Mouse (Mus musculus) CH12.LX (cell line): Measurements from ENCODE around the gene Selplg. TPM values are rescaled to one million over a fixed set of nuclear protein-coding genes. Genes with fewer than 3 reads are reported as not detected.
A peak's percentile ranks its signal among the peaks of the same experiment; 100 is the strongest.

Experiments used
- DNase-seq: peaks from one replicate; pipeline ENCODE4 v3.0.0-alpha.2; 2013; ENCODE audit errors: extremely low read depth
- H3K27ac ChIP-seq: 2 replicates; pipeline ENCODE4 v1.5.1; 2012; ENCODE audit warnings: low read depth, mild to moderate bottlenecking, control low read depth, moderate library complexity; ENCODE audit not compliant: insufficient read depth
- H3K27me3 ChIP-seq: replicated peaks from 2 replicates; pipeline ENCODE3; 2012; ENCODE audit warnings: inconsistent platforms
- H3K36me3 ChIP-seq, 2 experiments: replicated peaks in 1 of 2; 2 replicates each; pipeline versions ENCODE3 to v1.6.1; 2012; ENCODE audit warnings: inconsistent platforms in 1 of 2, low read length in 1 of 2, mild to moderate bottlenecking in 1 of 2, mixed read lengths in 1 of 2, moderate library complexity in 1 of 2; ENCODE audit not compliant: control insufficient read depth in 1 of 2, insufficient read depth in 1 of 2
- H3K4me1 ChIP-seq, 2 experiments: 2 replicates each; pipeline ENCODE4 v1.6.1; 2012; ENCODE audit warnings: inconsistent platforms in 1 of 2, moderate library complexity in 1 of 2; ENCODE audit not compliant: insufficient read depth in 2 of 2, control insufficient read depth in 1 of 2
- H3K4me2 ChIP-seq: 2 replicates; pipeline ENCODE4 v1.6.1; 2012; ENCODE audit warnings: low read depth, mild to moderate bottlenecking, control low read depth; ENCODE audit not compliant: poor library complexity, insufficient read depth, severe bottlenecking
- H3K4me3 ChIP-seq, 3 experiments: fragments of 150-350 bp in 1 of 3; sonication (generic) in 1 of 3; replicated peaks in 1 of 3; 2 replicates each; pipeline versions ENCODE3 to v1.5.1; 2011 to 2012; ENCODE audit warnings: low read depth in 2 of 3, low read length in 2 of 3, mild to moderate bottlenecking in 2 of 3, moderate library complexity in 2 of 3, control low read depth in 1 of 3, improper control_type of control experiment in 1 of 3, inconsistent platforms in 1 of 3, mixed read lengths in 1 of 3; ENCODE audit not compliant: poor library complexity in 1 of 3
- H3K79me2 ChIP-seq: replicated peaks from 2 replicates; pipeline ENCODE4 v1.6.1; 2012; ENCODE audit warnings: mild to moderate bottlenecking, moderate library complexity; ENCODE audit not compliant: control insufficient read depth, poor library complexity, insufficient read depth, severe bottlenecking; ENCODE audit errors: extremely low read depth
- H3K9ac ChIP-seq: 2 replicates; pipeline ENCODE4 v1.6.1; 2012; ENCODE audit warnings: low read depth, mild to moderate bottlenecking, control low read depth, moderate library complexity; ENCODE audit not compliant: insufficient read depth
- H3K9me3 ChIP-seq: replicated peaks from 2 replicates; pipeline ENCODE3; 2012; ENCODE audit warnings: low read length, inconsistent platforms, mixed read lengths
- BHLHE40 ChIP-seq: IDR thresholded peaks from 2 replicates; pipeline ENCODE4 v1.6.1; 2011; ENCODE audit warnings: mild to moderate bottlenecking, low read depth, low read length, improper control_type of control experiment
- CHD1 ChIP-seq: IDR thresholded peaks from 2 replicates; pipeline ENCODE4 v1.6.1; 2012; ENCODE audit warnings: low read depth, low read length, improper control_type of control experiment, inconsistent platforms
- CHD2 ChIP-seq: IDR thresholded peaks from 2 replicates; pipeline ENCODE4 v1.6.1; 2011; ENCODE audit warnings: low read length, improper control_type of control experiment
- CTCF ChIP-seq, 2 experiments: IDR thresholded peaks in 1 of 2; conservative IDR thresholded peaks in 1 of 2; 2 replicates each; pipeline ENCODE4 v1.5.1; 2011 to 2012; ENCODE audit warnings: low read depth in 2 of 2, low read length in 2 of 2, improper control_type of control experiment in 1 of 2, inconsistent platforms in 1 of 2, mild to moderate bottlenecking in 1 of 2, moderate library complexity in 1 of 2
- E2F4 ChIP-seq: IDR thresholded peaks from 2 replicates; pipeline ENCODE4 v1.6.1; 2011; ENCODE audit warnings: low read depth, low read length, improper control_type of control experiment; ENCODE audit not compliant: insufficient replicate concordance
- ELF1 ChIP-seq: IDR thresholded peaks from 2 replicates; pipeline ENCODE4 v1.6.1; 2014; ENCODE audit warnings: low read depth, mild to moderate bottlenecking, inconsistent platforms, low read length, improper control_type of control experiment
- EP300 ChIP-seq: IDR thresholded peaks from 2 replicates; pipeline ENCODE4 v1.6.1; 2011; ENCODE audit warnings: low read length, improper control_type of control experiment
- ETS1 ChIP-seq: conservative IDR thresholded peaks from 2 replicates; pipeline ENCODE4 v1.6.1; 2012; ENCODE audit warnings: low read depth, mild to moderate bottlenecking, inconsistent platforms, low read length, improper control_type of control experiment, moderate library complexity
- GABPA ChIP-seq: IDR thresholded peaks from 2 replicates; pipeline ENCODE4 v1.6.1; 2012; ENCODE audit warnings: low read depth, low read length, improper control_type of control experiment, inconsistent platforms; ENCODE audit not compliant: insufficient replicate concordance
- HCFC1 ChIP-seq: IDR thresholded peaks from 2 replicates; pipeline ENCODE4 v1.6.1; 2012; ENCODE audit warnings: low read depth, mild to moderate bottlenecking, inconsistent platforms, low read length, improper control_type of control experiment
- IRF4 ChIP-seq: IDR thresholded peaks from 2 replicates; pipeline ENCODE4 v1.6.1; 2014; ENCODE audit warnings: low read depth, mild to moderate bottlenecking, inconsistent platforms, low read length, improper control_type of control experiment
- JUN ChIP-seq: IDR thresholded peaks from 2 replicates; pipeline ENCODE4 v1.6.1; 2011; ENCODE audit warnings: low read depth, mild to moderate bottlenecking, low read length, improper control_type of control experiment, moderate library complexity; ENCODE audit not compliant: insufficient read depth
- JUND ChIP-seq: conservative IDR thresholded peaks from 2 replicates; pipeline ENCODE4 v1.6.1; 2011; ENCODE audit warnings: low read depth, low read length, improper control_type of control experiment
- KAT2A ChIP-seq: IDR thresholded peaks from 2 replicates; pipeline ENCODE4 v1.6.1; 2012; ENCODE audit warnings: low read length, improper control_type of control experiment, inconsistent platforms; ENCODE audit not compliant: insufficient replicate concordance
- MAFK ChIP-seq: IDR thresholded peaks from 2 replicates; pipeline ENCODE4 v1.6.1; 2011; ENCODE audit warnings: low read length, improper control_type of control experiment; ENCODE audit not compliant: insufficient replicate concordance
- MAX ChIP-seq: IDR thresholded peaks from 2 replicates; pipeline ENCODE4 v1.6.1; 2011; ENCODE audit warnings: low read length, improper control_type of control experiment
- MAZ ChIP-seq: IDR thresholded peaks from 2 replicates; pipeline ENCODE4 v1.6.1; 2012; ENCODE audit warnings: low read depth, mild to moderate bottlenecking, inconsistent platforms, low read length, improper control_type of control experiment, moderate library complexity
- MEF2A ChIP-seq: IDR thresholded peaks from 2 replicates; pipeline ENCODE4 v1.6.1; 2014; ENCODE audit warnings: low read depth, mild to moderate bottlenecking, inconsistent platforms, low read length, improper control_type of control experiment, borderline replicate concordance
- MXI1 ChIP-seq: IDR thresholded peaks from 2 replicates; pipeline ENCODE4 v1.6.1; 2011; ENCODE audit warnings: mild to moderate bottlenecking, low read depth, low read length, improper control_type of control experiment
- MYC ChIP-seq: IDR thresholded peaks from 2 replicates; pipeline ENCODE4 v1.6.1; 2011; ENCODE audit warnings: low read depth, mild to moderate bottlenecking, improper control_type of control experiment, low read length
- NELFE ChIP-seq: IDR thresholded peaks from 2 replicates; pipeline ENCODE4 v1.6.1; 2011; ENCODE audit warnings: low read depth, low read length, improper control_type of control experiment
- NRF1 ChIP-seq: IDR thresholded peaks from 2 replicates; pipeline ENCODE4 v1.6.1; 2014; ENCODE audit warnings: low read depth, mild to moderate bottlenecking, inconsistent platforms, low read length, improper control_type of control experiment, moderate library complexity
- PAX5 ChIP-seq: IDR thresholded peaks from 2 replicates; pipeline ENCODE4 v1.6.1; 2012; ENCODE audit warnings: low read length, inconsistent platforms, mixed read lengths
- POLR2A ChIP-seq: IDR thresholded peaks from 2 replicates; pipeline ENCODE4 v1.6.1; 2011; ENCODE audit warnings: low read depth, mild to moderate bottlenecking, improper control_type of control experiment, low read length
- POLR2AphosphoS2 ChIP-seq: IDR thresholded peaks from 2 replicates; pipeline ENCODE4 v1.6.1; 2011; ENCODE audit warnings: low read depth, low read length, improper control_type of control experiment
- RAD21 ChIP-seq: IDR thresholded peaks from 2 replicates; pipeline ENCODE4 v1.6.1; 2011; ENCODE audit warnings: low read depth, mild to moderate bottlenecking, low read length, improper control_type of control experiment, moderate library complexity
- RCOR1 ChIP-seq: conservative IDR thresholded peaks from 2 replicates; pipeline ENCODE4 v1.6.1; 2012; ENCODE audit warnings: low read depth, mild to moderate bottlenecking, inconsistent platforms, low read length, improper control_type of control experiment
- SIN3A ChIP-seq: IDR thresholded peaks from 2 replicates; pipeline ENCODE4 v1.6.1; 2012; ENCODE audit warnings: low read length, improper control_type of control experiment, inconsistent platforms
- SMC3 ChIP-seq: IDR thresholded peaks from 2 replicates; pipeline ENCODE4 v1.6.1; 2011; ENCODE audit warnings: low read depth, low read length, improper control_type of control experiment
- TBP ChIP-seq: conservative IDR thresholded peaks from 2 replicates; pipeline ENCODE4 v1.6.1; 2011; ENCODE audit warnings: low read depth, low read length, improper control_type of control experiment
- TCF12 ChIP-seq: IDR thresholded peaks from 2 replicates; pipeline ENCODE4 v1.6.1; 2014; ENCODE audit warnings: low read depth, mild to moderate bottlenecking, inconsistent platforms, low read length, improper control_type of control experiment
- UBTF ChIP-seq: IDR thresholded peaks from 2 replicates; pipeline ENCODE4 v1.6.1; 2012; ENCODE audit warnings: low read depth, mild to moderate bottlenecking, inconsistent platforms, low read length, improper control_type of control experiment, moderate library complexity
- USF1 ChIP-seq: IDR thresholded peaks from 2 replicates; pipeline ENCODE4 v1.6.1; 2014; ENCODE audit warnings: low read depth, mild to moderate bottlenecking, inconsistent platforms, low read length, improper control_type of control experiment
- USF2 ChIP-seq: conservative IDR thresholded peaks from 2 replicates; pipeline ENCODE4 v1.6.1; 2011; ENCODE audit warnings: low read depth, low read length, improper control_type of control experiment
- ZC3H11A ChIP-seq: IDR thresholded peaks from 2 replicates; pipeline ENCODE4 v1.6.1; 2012; ENCODE audit warnings: low read depth, mild to moderate bottlenecking, inconsistent platforms, low read length, improper control_type of control experiment
- ZKSCAN1 ChIP-seq: IDR thresholded peaks from 2 replicates; pipeline ENCODE4 v1.6.1; 2012; ENCODE audit warnings: low read depth, inconsistent platforms, low read length, improper control_type of control experiment, borderline replicate concordance
- ZMIZ1 ChIP-seq: IDR thresholded peaks from 2 replicates; pipeline ENCODE4 v1.6.1; 2012; ENCODE audit warnings: low read depth, mild to moderate bottlenecking, inconsistent platforms, low read length, improper control_type of control experiment
- ZNF384 ChIP-seq: IDR thresholded peaks from 2 replicates; pipeline ENCODE4 v1.6.1; 2012; ENCODE audit warnings: low read depth, low read length, improper control_type of control experiment, inconsistent platforms
- dilution Hi-C: fragments of 300-500 bp; cut with MboI; formaldehyde crosslinking; loops from 2 replicates; pipeline ENCODE4 v1.14.3; 2020; ENCODE audit warnings: low sequenced_read_pairs; ENCODE audit not compliant: extremely low pct_unique_long_range_greater_than_20kb, extremely low pct_ligation_motif_present
- in situ Hi-C: fragments of 300-500 bp; cut with MboI; formaldehyde crosslinking; loops from 3 replicates; pipeline ENCODE4 v1.14.3; 2019; ENCODE audit warnings: low sequenced_read_pairs, low pct_ligation_motif_present, low pct_unique_long_range_greater_than_20kb, mixed read lengths
- polyA plus RNA-seq: library from polyadenylated mRNA; unstranded; fragments of >175 nt; gene quantifications from 2 replicates; pipeline ENCODE4 v1.2.1, GENCODE M21; 2012; ENCODE audit warnings: low read depth; ENCODE audit not compliant: insufficient read length
- total RNA-seq, 2 experiments: library from RNA; depleted of rRNA; stranded (reverse); fragments of 300-350 nt in 1 of 2; fragments of >200 nt in 1 of 2; gene quantifications; 2 replicates each; pipeline ENCODE4 v1.2.3; 2012 to 2014

Selplg gene
- total and polyA plus RNA-seq, 3 experiments: 29.4 to 58.5 (median 41.6) TPM

GRCm38 (mm10) chr5:113772450-113772895 is 60.0 kb downstream of the Selplg start, which contains the start of the genes Sart3 and Iscu:
Gene Sart3, minus strand, starts transcription at chr5:113772510.
Gene Iscu, plus strand, starts transcription at chr5:113772748.
- in situ Hi-C loops: loop anchor here (10.0 kb wide), 1 partner anchor 62 kb away; the partner anchor contains the start of gene Selplg
- Histone ChIP-seq H3K4me2 (peak within 1 kb of the TSS; percentile 99), H3K9me3 (no peaks in the 10 kb centered on the region), H3K27ac (peak within 1 kb of the TSS; percentile 82), H3K4me3 (peak within 1 kb of the TSS; percentile 98 to 100 (median 98)), H3K4me1 (peaks cover 42 to 67% of the 10 kb centered on the region in 2 experiments), H3K9ac (peak within 1 kb of the TSS; percentile 92), H3K79me2 (peaks cover 53% of the 10 kb centered on the region), H3K27me3 (no peaks in the 10 kb centered on the region), H3K36me3 (peaks cover 38 to 50% of the 10 kb centered on the region in 2 experiments)
- peak; percentile 77; the same call in 1 of the 2 replicates for TF ChIP-seq MYC
- TF ChIP-seq ELF1: peak; percentile 73
- peak; percentile 92 for TF ChIP-seq NRF1
- peak; percentile 83 for TF ChIP-seq ZNF384
- TF ChIP-seq UBTF: peak; percentile 57; the same call in 1 of the 2 replicates
- TF ChIP-seq TBP: peak; percentile 61; the same call in 1 of the 2 replicates
- no peak for TF ChIP-seq POLR2AphosphoS2
- TF ChIP-seq KAT2A: peak; percentile 79; the same call in 1 of the 2 replicates
- TF ChIP-seq EP300: no peak
- peak; percentile 77 for TF ChIP-seq TCF12
- TF ChIP-seq USF1: no peak
- TF ChIP-seq ZKSCAN1: no peak
- no peak for TF ChIP-seq PAX5
- TF ChIP-seq ZC3H11A: no peak
- no peak for TF ChIP-seq MAZ
- no peak for TF ChIP-seq RAD21
- TF ChIP-seq MEF2A: peak; percentile 69
- TF ChIP-seq ZMIZ1: peak; percentile 56
- peak; percentile 56 for TF ChIP-seq ETS1
- no peak for TF ChIP-seq CHD1
- no peak; the same call in none of the 2 replicates for TF ChIP-seq SIN3A
- no peak for TF ChIP-seq JUND
- peak; percentile 86 for TF ChIP-seq HCFC1
- peak; percentile 32; the same call in 1 of the 2 replicates for TF ChIP-seq GABPA
- TF ChIP-seq USF2: peak; percentile 4; the same call in 1 of the 2 replicates
- TF ChIP-seq MAFK: no peak
- TF ChIP-seq JUN: no peak
- peak; percentile 39; the same call in 1 of the 2 replicates for TF ChIP-seq NELFE
- peak; percentile 50; the same call in 1 of the 2 replicates for TF ChIP-seq BHLHE40
- no peak for TF ChIP-seq CHD2
- no peak for TF ChIP-seq RCOR1
- TF ChIP-seq CTCF (conservative IDR thresholded peaks at IDR 0.05 in 1 of 2, IDR thresholded peaks at IDR 0.05 in 1 of 2; ENCODE audit: low read depth in 2 of 2, low read length in 2 of 2): no peak
- TF ChIP-seq MXI1: peak; percentile 98
- TF ChIP-seq E2F4: peak; percentile 93; the same call in 1 of the 2 replicates
- TF ChIP-seq SMC3: no peak
- peak; percentile 98 for TF ChIP-seq MAX
- peak; percentile 74 for TF ChIP-seq POLR2A
- TF ChIP-seq IRF4: peak; percentile 55; the same call in 1 of the 2 replicates
- dilution Hi-C loops: no loop called here
- peak; percentile 92 for DNase-seq
